Mouse (Mus musculus): Measurements from ENCODE around the gene C2cd2l. TPM values are rescaled to one million over a fixed set of nuclear protein-coding genes. Genes with fewer than 3 reads are reported as not detected.

Gene C2cd2l
- polyA plus RNA-seq, 1 experiment from 2014 or later: 6.8 TPM

DNA sequence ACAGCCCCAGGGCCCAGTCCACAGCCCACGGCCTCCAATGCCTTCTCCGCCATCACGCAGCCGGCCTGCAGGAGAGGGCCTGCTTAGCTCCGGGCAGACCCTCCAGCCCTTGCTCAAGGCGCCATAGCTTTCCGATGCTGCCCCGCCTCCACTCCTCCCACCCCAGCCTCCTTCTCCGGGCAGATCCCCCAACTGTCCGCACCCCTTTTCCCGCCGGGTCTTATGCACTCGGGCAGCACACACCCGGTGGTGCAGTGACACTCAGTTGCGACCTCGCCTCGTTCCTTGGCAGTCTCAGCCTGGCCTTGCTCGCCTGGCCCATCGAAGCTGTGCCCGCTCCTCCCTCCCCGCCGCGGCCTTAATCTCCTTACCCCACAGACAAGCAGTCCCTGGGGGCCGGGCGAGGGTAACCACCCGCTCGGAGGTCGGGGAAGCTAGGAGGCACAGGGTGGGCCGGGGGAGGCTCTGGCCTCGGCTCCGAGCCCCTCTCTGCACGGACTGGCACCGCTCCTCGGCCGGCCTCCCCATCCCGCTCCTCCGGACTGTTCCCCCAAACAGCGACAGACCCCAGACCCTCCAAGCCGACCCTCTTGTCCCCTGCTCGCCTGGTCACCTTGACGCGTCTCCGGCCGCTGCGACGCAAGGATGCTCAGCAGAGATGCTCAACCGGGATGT, 32.5 kb downstream of the C2cd2l start:
- Histone ChIP-seq H3K27ac (ENCODE audit: low read length) (no peak overlapping the region), H3K9ac (ENCODE audit: low read length) (peak overlapping the region; percentile 64), H3K36me3 (ENCODE audit: control insufficient read depth, insufficient read depth, low read length) (peaks cover 5% of the 10 kb centered on the region; the same call in 1 of the 2 replicates), H3K4me2 (ENCODE audit: low read depth, low read length) (peak overlapping the region; percentile 88), H3K4me1 (replicated peaks; ENCODE audit: control insufficient read depth, insufficient read depth, low read length) (peaks cover 19% of the 10 kb centered on the region), H3K4me3 (ENCODE audit: low read length) (peak overlapping the region; percentile 55), H3K9me3 (ENCODE audit: control insufficient read depth, low read length) (no peaks in the 10 kb centered on the region), H3K27me3 (ENCODE audit: control insufficient read depth, insufficient read depth, low read depth, low read length) (peaks cover 18% of the 10 kb centered on the region)
- under 1% methylated on average over 45 of the region's 47 CpGs for WGBS
- ATAC-seq (ENCODE audit: low read depth): peak; percentile 56

DNA sequence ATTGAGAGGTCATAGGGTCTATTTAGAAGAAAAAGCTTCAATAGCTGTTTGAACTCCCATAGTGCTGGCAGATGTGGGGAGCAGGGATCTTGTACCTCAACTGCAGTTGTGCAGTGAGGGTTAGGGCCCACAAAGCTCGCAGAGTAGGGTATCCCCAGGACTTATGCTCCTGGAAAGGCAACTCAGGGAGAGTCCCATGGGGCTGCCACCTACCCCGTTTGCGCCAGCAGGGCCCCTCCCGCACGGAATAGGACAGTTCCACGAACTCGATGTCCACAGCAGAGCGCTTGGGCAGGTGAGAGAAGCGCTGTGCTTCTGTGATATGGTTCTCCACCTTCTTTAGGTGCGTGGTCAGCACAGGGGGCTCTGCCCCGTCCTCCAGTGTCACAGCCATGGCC, 33.1 kb downstream of the C2cd2l start:
- 17% methylated on average over 11 of the region's 11 CpGs for WGBS
- Histone ChIP-seq H3K4me3 (ENCODE audit: low read length) (peak overlapping the region; percentile 55), H3K4me1 (replicated peaks; ENCODE audit: control insufficient read depth, insufficient read depth, low read length) (peaks cover 19% of the 10 kb centered on the region), H3K9me3 (ENCODE audit: control insufficient read depth, low read length) (no peaks in the 10 kb centered on the region), H3K27ac (ENCODE audit: low read length) (no peak overlapping the region), H3K27me3 (ENCODE audit: control insufficient read depth, insufficient read depth, low read depth, low read length) (peaks cover 18% of the 10 kb centered on the region), H3K9ac (ENCODE audit: low read length) (peak overlapping the region; percentile 64), H3K4me2 (ENCODE audit: low read depth, low read length) (peak overlapping the region; percentile 88), H3K36me3 (ENCODE audit: control insufficient read depth, insufficient read depth, low read length) (peaks cover 5% of the 10 kb centered on the region; the same call in 1 of the 2 replicates)
- no peak for ATAC-seq (ENCODE audit: low read depth)

DNA sequence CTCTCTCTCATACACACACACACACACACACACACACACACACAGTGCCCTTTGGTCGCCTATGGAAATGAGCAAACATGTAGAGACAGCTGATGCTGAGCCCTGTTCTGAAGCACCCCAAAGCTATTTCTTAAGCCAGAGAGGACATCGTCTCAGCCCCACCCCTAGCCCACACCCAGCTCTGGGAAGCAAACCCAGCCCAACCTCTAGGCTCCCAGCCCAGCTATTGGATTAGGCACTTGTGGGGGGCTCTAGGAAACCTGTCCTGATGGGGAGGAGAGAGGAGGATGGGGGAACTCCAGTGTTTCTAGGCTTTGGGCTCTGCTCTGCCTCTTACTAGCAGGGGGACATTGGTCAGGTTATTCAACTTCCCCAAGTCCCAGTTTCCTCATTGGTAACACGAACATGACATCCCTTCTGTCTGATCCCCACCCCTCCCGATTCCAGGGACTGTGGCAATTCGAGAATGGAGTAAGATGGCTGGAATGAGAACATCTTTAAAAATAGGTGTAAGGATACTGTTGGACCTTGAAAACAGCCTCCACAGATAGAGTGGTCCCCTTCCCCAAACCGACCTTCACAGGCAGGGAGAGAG, 33.7 kb downstream of the C2cd2l start:
- 19% methylated on average over 6 of the region's 6 CpGs for WGBS
- H3K4me3 ChIP-seq (ENCODE audit: low read length): no peak overlapping the region
- H3K36me3 ChIP-seq (ENCODE audit: control insufficient read depth, insufficient read depth, low read length): no peaks in the 10 kb centered on the region
- no peaks in the 10 kb centered on the region for H3K9me3 ChIP-seq (ENCODE audit: control insufficient read depth, low read length)
- ATAC-seq (ENCODE audit: low read depth): no peak
- H3K27me3 ChIP-seq (ENCODE audit: control insufficient read depth, insufficient read depth, low read depth, low read length): peaks cover 18% of the 10 kb centered on the region
- H3K27ac ChIP-seq (ENCODE audit: low read length): no peak overlapping the region
- peaks cover 19% of the 10 kb centered on the region for H3K4me1 ChIP-seq (replicated peaks; ENCODE audit: control insufficient read depth, insufficient read depth, low read length)
- H3K4me2 ChIP-seq (ENCODE audit: low read depth, low read length): no peak overlapping the region
- H3K9ac ChIP-seq (ENCODE audit: low read length): no peak overlapping the region

DNA sequence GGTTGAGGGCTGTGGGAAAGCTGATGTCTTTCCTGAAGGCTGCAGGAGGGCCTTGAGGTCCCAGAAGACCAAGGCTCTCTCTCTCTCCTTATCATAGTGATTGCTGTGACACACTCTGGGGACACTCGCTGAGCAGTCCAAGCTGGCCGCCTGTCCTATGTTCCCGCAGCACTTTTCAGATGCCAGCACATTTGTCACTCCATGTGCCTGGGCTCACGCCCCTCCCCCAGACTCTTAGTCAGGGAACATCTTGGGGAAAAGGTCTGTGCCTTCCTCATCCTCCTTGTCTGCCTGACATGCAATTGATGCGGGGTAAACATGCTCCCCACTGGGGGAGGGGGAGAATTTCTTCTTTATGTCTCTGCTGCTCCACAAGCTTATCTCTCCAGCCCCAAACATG, 36.9 kb downstream of the C2cd2l start:
- ATAC-seq (ENCODE audit: low read depth): no peak
- WGBS: 37% methylated on average over 5 of the region's 5 CpGs
- peaks cover 12% of the 10 kb centered on the region for H3K27me3 ChIP-seq (ENCODE audit: control insufficient read depth, insufficient read depth, low read depth, low read length)
- no peak overlapping the region for H3K9ac ChIP-seq (ENCODE audit: low read length)
- no peak overlapping the region for H3K4me2 ChIP-seq (ENCODE audit: low read depth, low read length)
- no peak overlapping the region for H3K27ac ChIP-seq (ENCODE audit: low read length)
- no peaks in the 10 kb centered on the region for H3K9me3 ChIP-seq (ENCODE audit: control insufficient read depth, low read length)
- no peaks in the 10 kb centered on the region for H3K36me3 ChIP-seq (ENCODE audit: control insufficient read depth, insufficient read depth, low read length)
- no peak overlapping the region for H3K4me3 ChIP-seq (ENCODE audit: low read length)
- peaks cover 10% of the 10 kb centered on the region; the same call in 1 of the 2 replicates for H3K4me1 ChIP-seq (replicated peaks; ENCODE audit: control insufficient read depth, insufficient read depth, low read length)

DNA sequence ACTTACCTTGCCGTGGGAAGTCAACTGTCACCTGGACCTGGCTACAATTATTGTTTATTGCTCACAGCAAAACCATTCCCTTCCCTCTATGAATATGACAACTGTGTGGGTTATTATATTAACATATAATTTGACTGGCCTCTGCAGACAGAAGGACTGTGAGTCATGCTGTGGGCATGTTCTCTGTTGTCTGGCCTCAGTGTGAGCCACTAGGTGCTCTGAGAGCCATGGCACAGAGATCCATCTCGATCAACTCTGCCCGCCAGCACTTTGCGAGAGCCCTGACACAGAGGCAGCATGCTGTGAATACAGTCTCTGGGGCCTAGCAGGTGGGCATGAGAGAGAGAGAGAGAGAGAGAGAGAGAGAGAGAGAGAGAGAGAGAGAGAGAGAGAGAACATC, 50.1 kb downstream of the C2cd2l start:
- Histone ChIP-seq H3K36me3 (ENCODE audit: control insufficient read depth, insufficient read depth, low read length) (no peaks in the 10 kb centered on the region), H3K9me3 (ENCODE audit: control insufficient read depth, low read length) (no peaks in the 10 kb centered on the region), H3K9ac (ENCODE audit: low read length) (no peak overlapping the region), H3K27me3 (ENCODE audit: control insufficient read depth, insufficient read depth, low read depth, low read length) (no peaks in the 10 kb centered on the region), H3K4me1 (replicated peaks; ENCODE audit: control insufficient read depth, insufficient read depth, low read length) (peaks cover 11% of the 10 kb centered on the region), H3K27ac (ENCODE audit: low read length) (no peak overlapping the region), H3K4me3 (ENCODE audit: low read length) (no peak overlapping the region), H3K4me2 (ENCODE audit: low read depth, low read length) (no peak overlapping the region)
- ATAC-seq (ENCODE audit: low read depth): no peak
- 83% methylated on average over 4 of the region's 4 CpGs for WGBS

DNA sequence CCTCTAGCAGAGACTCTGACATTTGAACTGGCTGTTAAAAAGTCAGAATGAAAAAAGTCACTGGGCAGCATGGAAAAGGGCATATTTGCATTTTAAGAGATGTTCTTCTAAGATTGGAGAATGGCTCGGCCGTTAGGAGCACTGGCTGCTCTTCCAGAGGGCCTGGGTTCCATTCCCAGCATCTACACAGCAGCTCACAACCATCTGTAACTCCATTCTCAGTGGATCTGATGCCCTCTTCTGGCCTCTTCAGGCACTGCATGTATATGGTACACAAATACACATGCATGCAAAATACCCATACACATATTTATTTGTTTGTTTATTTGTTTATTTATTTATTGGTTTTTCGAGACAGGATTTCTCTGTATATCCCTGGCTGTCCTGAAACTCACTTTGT, 51.0 kb downstream of the C2cd2l start:
- no peak overlapping the region for H3K9ac ChIP-seq (ENCODE audit: low read length)
- peaks cover 11% of the 10 kb centered on the region for H3K4me1 ChIP-seq (replicated peaks; ENCODE audit: control insufficient read depth, insufficient read depth, low read length)
- no peak overlapping the region for H3K4me2 ChIP-seq (ENCODE audit: low read depth, low read length)
- H3K27me3 ChIP-seq (ENCODE audit: control insufficient read depth, insufficient read depth, low read depth, low read length): no peaks in the 10 kb centered on the region
- no peak for ATAC-seq (ENCODE audit: low read depth)
- H3K27ac ChIP-seq (ENCODE audit: low read length): no peak overlapping the region
- H3K4me3 ChIP-seq (ENCODE audit: low read length): no peak overlapping the region
- 79% methylated on average over 3 of the region's 3 CpGs for WGBS
- H3K36me3 ChIP-seq (ENCODE audit: control insufficient read depth, insufficient read depth, low read length): no peaks in the 10 kb centered on the region
- H3K9me3 ChIP-seq (ENCODE audit: control insufficient read depth, low read length): no peaks in the 10 kb centered on the region

DNA sequence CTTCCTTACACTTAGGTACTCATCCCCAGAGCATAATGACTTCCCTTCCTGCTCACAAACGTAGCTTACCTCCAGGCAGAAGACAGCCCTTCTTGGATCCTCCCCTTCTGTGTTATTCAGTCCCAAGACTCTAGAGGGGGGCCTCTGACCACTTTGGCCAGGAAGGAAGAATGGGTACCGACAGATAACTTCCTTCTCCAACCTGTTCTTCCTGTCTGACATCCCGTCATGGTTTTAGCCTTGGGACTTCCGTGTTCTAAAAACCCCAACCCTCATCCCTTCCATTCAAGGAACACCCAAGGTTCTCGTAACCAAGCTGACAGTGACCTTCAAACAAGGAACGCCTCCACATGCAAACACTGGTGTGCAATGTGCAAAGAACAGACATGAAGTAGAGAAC, 51.7 kb downstream of the C2cd2l start, which contains the start of gene Nlrx1:
TSS of gene Nlrx1 (minus strand) at position 168 of the 400 bp plus-strand sequence.
- H3K27me3 ChIP-seq (ENCODE audit: control insufficient read depth, insufficient read depth, low read depth, low read length): no peaks in the 10 kb centered on the region
- H3K9ac ChIP-seq (ENCODE audit: low read length): peak within 1 kb of the TSS; percentile 86
- peak within 1 kb of the TSS; percentile 54 for H3K4me3 ChIP-seq (ENCODE audit: low read length)
- H3K36me3 ChIP-seq (ENCODE audit: control insufficient read depth, insufficient read depth, low read length): peaks cover 2% of the 10 kb centered on the region; the same call in 1 of the 2 replicates
- H3K4me2 ChIP-seq (ENCODE audit: low read depth, low read length): peak within 1 kb of the TSS; percentile 77
- ATAC-seq (ENCODE audit: low read depth): peak; percentile 31
- H3K4me1 ChIP-seq (replicated peaks; ENCODE audit: control insufficient read depth, insufficient read depth, low read length): peaks cover 11% of the 10 kb centered on the region
- H3K9me3 ChIP-seq (ENCODE audit: control insufficient read depth, low read length): no peaks in the 10 kb centered on the region
- H3K27ac ChIP-seq (ENCODE audit: low read length): peak within 1 kb of the TSS; percentile 77
- WGBS: 55% methylated on average over 6 of the region's 6 CpGs

DNA sequence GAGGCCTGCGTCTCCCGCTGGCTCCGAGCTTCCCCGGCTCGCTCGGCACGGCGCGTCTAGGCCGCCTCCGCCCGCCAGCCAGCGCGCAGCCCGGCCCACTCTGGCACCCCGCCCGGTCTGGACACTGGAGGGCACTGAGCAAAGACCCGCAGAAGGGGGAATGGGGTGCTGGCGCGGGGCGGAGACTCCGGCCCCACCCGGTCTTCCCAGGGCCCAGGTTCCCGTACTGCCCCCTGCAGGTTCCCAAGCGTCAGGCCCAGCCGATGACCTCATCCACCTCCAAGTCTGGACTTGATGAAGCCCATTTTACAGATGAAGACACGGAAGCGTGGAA, 52.1 kb downstream of the C2cd2l start:
- peak overlapping the region; percentile 77 for H3K4me2 ChIP-seq (ENCODE audit: low read depth, low read length)
- 5% methylated on average over 25 of the region's 28 CpGs for WGBS
- peak overlapping the region; percentile 86 for H3K9ac ChIP-seq (ENCODE audit: low read length)

DNA sequence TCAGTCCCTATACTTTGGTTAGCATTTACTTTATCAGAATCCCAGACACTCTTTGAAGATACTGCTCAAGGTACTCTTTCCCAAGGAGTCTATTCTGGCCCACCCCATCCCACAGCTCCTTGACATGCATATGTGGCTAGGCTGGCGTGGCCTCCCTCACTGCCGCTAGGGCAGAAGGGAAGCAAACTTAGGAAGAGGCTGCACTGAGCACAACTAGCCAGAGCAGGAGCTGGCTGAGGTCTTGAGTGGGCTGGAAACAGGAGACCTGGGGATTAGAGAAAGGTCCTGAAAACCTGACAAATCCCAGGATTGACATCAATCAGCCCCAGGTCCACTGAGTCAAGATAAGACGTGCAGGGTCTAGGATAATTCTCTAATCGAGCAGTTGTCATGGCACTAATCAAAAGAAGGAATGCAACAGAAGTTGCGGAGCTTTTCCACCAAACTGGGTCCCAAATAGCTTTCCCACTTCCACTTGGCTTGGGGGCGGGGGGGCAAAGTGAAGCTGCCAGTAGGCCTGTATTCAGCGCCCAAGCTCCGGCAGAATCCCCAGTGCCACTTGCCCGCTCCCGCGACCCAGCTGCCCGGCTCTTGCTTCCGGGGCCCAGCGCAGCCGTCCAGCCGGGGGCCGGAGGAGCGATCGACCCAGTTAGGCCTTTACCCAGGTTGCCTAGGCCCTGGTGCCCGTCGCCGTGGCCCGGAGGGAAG, 52.6 kb downstream of the C2cd2l start:
- ATAC-seq (ENCODE audit: low read depth): peak; percentile 57
- H3K4me2 ChIP-seq (ENCODE audit: low read depth, low read length): peak overlapping the region; percentile 77
- WGBS: 6% methylated on average over 23 of the region's 23 CpGs

More for the DNA sequence above, 52.1 kb downstream of the C2cd2l start:
- ATAC-seq (ENCODE audit: low read depth): peak; percentile 97
- Histone ChIP-seq H3K36me3 (ENCODE audit: control insufficient read depth, insufficient read depth, low read length) (peaks cover 5% of the 10 kb centered on the region; the same call in 1 of the 2 replicates), H3K27me3 (ENCODE audit: control insufficient read depth, insufficient read depth, low read depth, low read length) (no peaks in the 10 kb centered on the region), H3K9me3 (ENCODE audit: control insufficient read depth, low read length) (no peaks in the 10 kb centered on the region), H3K27ac (ENCODE audit: low read length) (peak overlapping the region; percentile 77), H3K4me1 (replicated peaks; ENCODE audit: control insufficient read depth, insufficient read depth, low read length) (peaks cover 11% of the 10 kb centered on the region), H3K4me3 (ENCODE audit: low read length) (peak overlapping the region; percentile 54)

More for the DNA sequence above, 52.6 kb downstream of the C2cd2l start:
- H3K4me1 ChIP-seq (replicated peaks; ENCODE audit: control insufficient read depth, insufficient read depth, low read length): peaks cover 11% of the 10 kb centered on the region
- H3K4me3 ChIP-seq (ENCODE audit: low read length): peak overlapping the region; percentile 54
- no peaks in the 10 kb centered on the region for H3K9me3 ChIP-seq (ENCODE audit: control insufficient read depth, low read length)
- H3K27ac ChIP-seq (ENCODE audit: low read length): peak overlapping the region; percentile 77
- peak overlapping the region; percentile 86 for H3K9ac ChIP-seq (ENCODE audit: low read length)
- no peaks in the 10 kb centered on the region for H3K27me3 ChIP-seq (ENCODE audit: control insufficient read depth, insufficient read depth, low read depth, low read length)
- H3K36me3 ChIP-seq (ENCODE audit: control insufficient read depth, insufficient read depth, low read length): peaks cover 5% of the 10 kb centered on the region; the same call in 1 of the 2 replicates
